Mouse (Mus musculus) urinary bladder, postnatal 4 days (tissue): ENCODE results near the gene Msh4.
"Not testable (repeated sequence)": the region's sequence is repeated elsewhere in the genome, so short reads cannot be mapped to it uniquely, and the experiment has no call there.

Experiments
- DNase-seq, 2 experiments: peaks; one replicate each; pipeline ENCODE4 v3.0.0; 2021 to 2022; ENCODE audit warnings: low spot score in 2 of 2

Msh4 gene

GRCm38 (mm10) chr3:153911197-153911881 lies 5.4 kb upstream of the Msh4 start:
- no peak for DNase-seq

- no peak for DNase-seq
Observed at GRCm38 (mm10) chr3:153910489-153910888, 4.6 kb upstream of the Msh4 start.

GRCm38 (mm10) chr3:153908919-153909318 lies 3.0 kb upstream of the Msh4 start:
- no peak for DNase-seq

GRCm38 (mm10) chr3:153905251-153906135 lies 445 bp downstream of the Msh4 start:
- DNase-seq: peak in 1 of 2 experiments; percentile 19

GRCm38 (mm10) chr3:153904586-153904985 lies 1.4 kb downstream of the Msh4 start:
- DNase-seq: peak in 1 of 2 experiments; percentile 26

GRCm38 (mm10) chr3:153902595-153902994 lies 3.3 kb downstream of the Msh4 start:
- DNase-seq: no peak

GRCm38 (mm10) chr3:153901904-153902303 lies 4.0 kb downstream of the Msh4 start:
- DNase-seq: no peak

- DNase-seq: no peak
Observed at GRCm38 (mm10) chr3:153897216-153897615, 8.7 kb downstream of the Msh4 start.

- DNase-seq: no peak
Observed at GRCm38 (mm10) chr3:153895454-153895853, 10.5 kb downstream of the Msh4 start.

GRCm38 (mm10) chr3:153889188-153889781 lies 16.7 kb downstream of the Msh4 start:
- no peak for DNase-seq

GRCm38 (mm10) chr3:153888141-153888540 lies 17.8 kb downstream of the Msh4 start:
- DNase-seq: no peak

- DNase-seq: no peak
Observed at GRCm38 (mm10) chr3:153886296-153886695, 19.6 kb downstream of the Msh4 start.

- no peak for DNase-seq
Observed at GRCm38 (mm10) chr3:153871396-153871795, 34.5 kb downstream of the Msh4 start.

- DNase-seq: no peak
Observed at GRCm38 (mm10) chr3:153867149-153868136, 38.5 kb downstream of the Msh4 start.

- no peak for DNase-seq
Observed at GRCm38 (mm10) chr3:153864636-153865429, 41.1 kb downstream of the Msh4 start.

GRCm38 (mm10) chr3:153863816-153864215 lies 42.1 kb downstream of the Msh4 start:
- no peak for DNase-seq

- DNase-seq: not testable (repeated sequence)
Observed at GRCm38 (mm10) chr3:153860392-153860791, 45.5 kb downstream of the Msh4 start.

GRCm38 (mm10) chr3:153858350-153859001 lies 47.5 kb downstream of the Msh4 start:
- no peak for DNase-seq

GRCm38 (mm10) chr3:153852266-153852665 lies 53.7 kb downstream of the Msh4 start:
- DNase-seq: no peak

GRCm38 (mm10) chr3:153850759-153851158 lies 55.2 kb downstream of the Msh4 start:
- no peak for DNase-seq
